Mouse (Mus musculus): Measurements from ENCODE around the gene Ctns. TPM values are rescaled to one million over a fixed set of nuclear protein-coding genes. Genes with fewer than 3 reads are reported as not detected.
A peak's percentile ranks its signal among the peaks of the same experiment; 100 is the strongest.

The Ctns gene
- total RNA-seq, 2 experiments from 2014 or later, result 19.1 to 19.4 TPM

DNA sequence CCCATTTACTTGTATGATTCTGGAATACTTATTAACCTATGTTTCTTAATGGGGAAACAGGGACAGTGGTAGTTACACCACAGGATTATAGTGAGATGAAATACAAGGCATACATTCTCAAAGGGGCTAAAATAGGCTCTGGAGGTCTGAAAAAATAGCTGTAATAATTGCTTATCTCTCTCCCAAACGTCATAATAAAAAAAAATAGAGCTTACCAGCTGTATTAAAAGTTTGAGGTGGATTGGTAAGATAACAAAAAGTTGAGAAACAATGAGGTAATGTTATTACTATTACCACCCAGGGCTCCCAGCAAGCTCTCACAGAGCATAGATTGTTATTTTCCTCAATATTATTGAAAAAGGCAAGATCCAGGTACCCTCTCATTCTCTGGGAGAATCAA, 652 bp downstream of the Ctns start:
- DNase-seq (ENCODE audit: low spot score in 2 of 2), result no peak

DNA sequence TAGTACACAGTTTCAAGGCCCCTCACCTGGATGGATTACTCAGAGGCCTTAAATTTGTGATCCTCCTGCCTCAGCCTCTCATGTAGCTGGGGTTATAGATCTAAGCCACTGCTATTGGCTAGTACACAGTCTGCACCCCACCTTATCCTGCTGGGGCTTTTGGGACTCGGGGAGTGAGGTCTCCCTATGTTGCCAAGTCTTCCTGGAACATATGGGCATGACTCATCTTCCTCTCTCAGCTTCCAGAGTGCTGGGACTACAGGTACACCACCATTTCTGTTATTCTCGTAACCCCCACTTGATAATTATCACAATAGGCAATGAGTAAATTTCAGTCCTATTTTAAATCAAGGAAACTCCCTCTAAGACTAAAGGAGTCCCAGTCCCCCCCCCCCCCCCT, 4.4 kb downstream of the Ctns start:
- DNase-seq (ENCODE audit: low spot score in 2 of 2), result no peak

GRCm38 (mm10) chr11:73193047-73193446, 5.8 kb downstream of the Ctns start:
- DNase-seq (ENCODE audit: low spot score in 2 of 2), result no peak

GRCm38 (mm10) chr11:73187231-73187630, 11.6 kb downstream of the Ctns start:
- no peak for DNase-seq (ENCODE audit: low spot score in 2 of 2)

DNA sequence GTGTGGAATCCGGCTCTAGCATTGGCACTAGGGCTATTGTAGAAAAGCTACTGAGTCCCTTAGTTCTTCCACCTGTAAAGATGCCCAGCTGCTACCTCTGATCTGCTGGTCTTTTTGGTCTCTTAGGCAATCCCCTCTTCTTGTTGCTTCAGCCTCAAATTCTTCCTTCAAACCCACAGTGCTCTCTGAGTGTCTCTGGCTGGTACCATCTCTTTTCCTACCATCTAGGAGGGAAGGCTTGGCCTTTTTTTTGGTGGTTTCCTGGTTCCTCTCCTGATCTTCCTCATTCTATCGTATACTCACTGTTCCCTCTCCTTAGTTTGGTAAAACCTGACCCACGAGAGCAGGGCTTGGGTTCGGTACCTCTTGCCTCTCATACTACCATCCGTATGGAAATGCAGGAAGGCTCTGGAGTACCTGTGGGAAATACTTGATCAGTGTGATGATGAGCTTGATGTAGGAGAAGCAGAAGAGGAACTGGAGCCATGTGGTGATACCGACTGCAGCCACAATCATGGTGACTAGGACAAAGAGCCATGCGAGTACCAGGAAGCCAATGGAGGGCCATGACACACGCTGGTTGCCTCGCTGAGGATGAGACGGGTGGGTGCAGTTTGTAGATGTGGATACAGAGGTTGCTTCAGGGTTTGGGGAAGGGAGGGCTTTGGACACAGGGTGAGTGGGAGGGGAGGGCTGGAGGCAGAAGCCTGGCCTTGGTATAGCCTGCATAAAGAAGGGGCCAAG, 12.8 kb downstream of the Ctns start:
- DNase-seq (ENCODE audit: low spot score in 2 of 2), result no peak

DNA sequence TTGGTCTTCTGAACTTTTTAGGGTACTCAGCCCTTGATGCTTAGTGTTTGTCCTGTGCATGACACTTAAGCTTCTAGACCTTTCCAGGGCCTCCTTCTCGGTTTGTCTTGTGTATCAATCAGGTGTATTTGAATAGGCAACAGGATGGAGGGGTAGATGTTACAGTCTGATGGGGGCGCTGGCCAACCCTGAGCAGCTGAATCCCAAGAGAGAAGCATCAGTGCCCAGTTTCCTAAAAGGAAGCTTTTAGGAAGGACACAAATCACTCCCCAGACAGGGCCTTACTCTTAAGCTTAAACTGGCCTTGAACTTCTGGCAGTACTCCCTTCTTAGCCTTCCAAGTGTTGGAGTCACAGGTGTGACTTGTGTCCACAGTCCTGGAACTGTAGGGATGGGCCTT, 20.9 kb downstream of the Ctns start:
- DNase-seq (ENCODE audit: low spot score in 2 of 2), result no peak

DNA sequence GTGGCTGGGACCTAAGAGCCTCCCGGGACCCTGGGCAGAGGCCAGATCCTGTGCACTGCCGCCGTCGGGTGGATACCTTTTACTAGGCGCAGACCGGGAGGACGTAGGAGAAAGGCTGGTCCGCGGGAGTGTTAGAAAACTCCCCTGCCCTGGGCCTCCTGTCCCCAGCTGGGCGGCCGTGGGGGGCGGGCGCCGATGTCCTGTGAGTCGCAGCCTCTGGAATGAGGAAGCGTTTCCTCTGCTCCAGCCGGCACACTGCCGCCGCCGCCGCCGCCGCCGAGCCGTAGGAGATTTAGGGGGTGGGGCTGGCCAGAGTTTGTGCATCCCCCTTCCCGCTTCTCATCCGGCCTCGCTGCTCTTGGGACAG, 21.4 kb downstream of the Ctns start:
- DNase-seq (ENCODE audit: low spot score in 2 of 2), result peak; percentile 63 to 77

GRCm38 (mm10) chr11:73176608-73177508, 22.0 kb downstream of the Ctns start, which contains the start of the genes Emc6 and Tax1bp3:
Gene Emc6, minus strand, starts transcription at chr11:73177037.
Gene Tax1bp3, plus strand, starts transcription at chr11:73177083.
- peak; percentile 92 to 95 for DNase-seq (ENCODE audit: low spot score in 2 of 2)

DNA sequence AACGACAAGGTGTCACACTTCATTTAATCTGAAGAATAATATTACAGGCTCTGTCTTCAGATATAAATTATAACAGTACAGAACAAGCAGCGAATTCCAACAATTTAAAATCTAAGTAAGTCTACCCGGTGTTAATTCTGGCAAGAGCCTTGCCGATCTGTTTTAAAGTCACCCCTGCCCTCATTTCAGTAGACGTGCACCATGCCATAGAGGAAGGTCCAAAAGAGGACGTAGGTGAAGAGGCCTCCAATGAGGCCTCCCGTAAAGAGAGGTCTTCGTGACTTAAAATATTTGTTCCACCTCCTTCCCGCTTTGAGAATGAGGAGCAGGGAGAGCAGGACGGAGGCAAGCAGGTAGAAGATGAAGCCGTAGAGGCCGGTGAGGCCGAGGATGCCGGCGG, 22.7 kb downstream of the Ctns start:
- DNase-seq (ENCODE audit: low spot score in 2 of 2), result no peak

GRCm38 (mm10) chr11:73175612-73176011, 23.2 kb downstream of the Ctns start:
- DNase-seq (ENCODE audit: low spot score in 2 of 2), result no peak

- no peak for DNase-seq (ENCODE audit: low spot score in 2 of 2)
These were observed 26.7 kb downstream of the Ctns start for GRCm38 (mm10) chr11:73172186-73172585.

DNA sequence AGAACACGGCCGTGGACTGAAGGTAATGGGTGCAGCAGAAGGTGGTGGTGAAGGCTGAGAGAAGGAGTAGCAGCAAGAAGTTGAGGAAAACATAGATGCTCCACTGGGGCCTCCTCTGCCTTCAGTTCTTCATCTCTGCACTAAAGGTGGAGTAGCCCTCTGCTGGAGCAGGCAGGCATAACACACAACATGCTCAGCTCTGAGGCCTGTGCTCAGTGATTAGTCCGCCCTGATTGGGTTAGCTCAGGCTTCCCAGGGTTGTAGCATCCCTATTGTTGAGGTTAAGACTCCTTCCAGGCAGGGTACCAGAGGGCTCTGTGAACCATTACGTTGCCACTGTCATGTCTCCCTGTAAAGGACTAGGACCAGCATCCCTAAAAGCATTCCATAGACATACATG, 29.6 kb downstream of the Ctns start:
- DNase-seq (ENCODE audit: low spot score in 2 of 2), result no peak

GRCm38 (mm10) chr11:73168576-73168975, 30.3 kb downstream of the Ctns start:
- no peak for DNase-seq (ENCODE audit: low spot score in 2 of 2)

GRCm38 (mm10) chr11:73168071-73168470, 30.8 kb downstream of the Ctns start:
- DNase-seq (ENCODE audit: low spot score in 2 of 2), result no peak

DNA sequence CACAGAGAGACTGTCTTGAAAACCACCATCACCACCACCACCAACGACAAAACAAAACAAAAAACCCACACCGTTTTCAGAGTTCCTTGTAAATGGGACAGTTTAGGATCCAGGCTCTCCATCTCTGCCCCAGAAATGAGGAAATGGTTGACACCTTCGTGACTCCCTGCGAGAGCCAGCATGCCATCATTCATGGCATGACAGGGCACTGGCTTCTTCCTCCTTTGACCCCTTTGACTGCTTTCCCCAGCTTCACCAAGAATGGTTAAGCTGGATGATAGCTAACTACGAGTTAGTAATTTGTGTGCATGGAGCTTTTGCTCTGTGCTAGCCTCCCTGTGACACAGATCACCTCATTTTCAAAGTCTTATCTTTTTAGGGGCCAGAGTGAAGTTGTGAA, 36.6 kb downstream of the Ctns start:
- DNase-seq (ENCODE audit: low spot score in 2 of 2), result no peak

GRCm38 (mm10) chr11:73161616-73162015, 37.2 kb downstream of the Ctns start:
- DNase-seq (ENCODE audit: low spot score in 2 of 2), result no peak

- DNase-seq (ENCODE audit: low spot score in 2 of 2), result no peak
These were observed 38.0 kb downstream of the Ctns start for GRCm38 (mm10) chr11:73160811-73161200.

GRCm38 (mm10) chr11:73159957-73160810, 38.7 kb downstream of the Ctns start, which contains the start of gene P2rx5:
Gene P2rx5, plus strand, starts transcription at chr11:73160421.
- DNase-seq (ENCODE audit: low spot score in 2 of 2), result no peak

GRCm38 (mm10) chr11:73155071-73155470, 43.8 kb downstream of the Ctns start:
- DNase-seq (ENCODE audit: low spot score in 2 of 2), result no peak

GRCm38 (mm10) chr11:73148209-73148608, 50.6 kb downstream of the Ctns start:
- DNase-seq (ENCODE audit: low spot score in 2 of 2), result no peak

GRCm38 (mm10) chr11:73146975-73147365, 51.9 kb downstream of the Ctns start:
- DNase-seq (ENCODE audit: low spot score in 2 of 2), result no peak
